Mouse (Mus musculus) ES-Bruce4 (cell line): Measurements from ENCODE around the gene Defb28.

Source experiments
- CTCF ChIP-seq: IDR thresholded peaks from one replicate; pipeline ENCODE4 v1.8.1; 2011; ENCODE audit warnings: low read depth, low read length
- EP300 ChIP-seq: IDR thresholded peaks from 2 replicates; pipeline ENCODE4 v1.6.1; 2011; ENCODE audit warnings: low read depth, low read length; ENCODE audit not compliant: insufficient read depth
- POLR2A ChIP-seq: IDR thresholded peaks from one replicate; pipeline ENCODE4 v1.8.1; 2011; ENCODE audit warnings: low read length; ENCODE audit not compliant: insufficient read depth

- no peak for TF ChIP-seq EP300
- no peak for TF ChIP-seq POLR2A
- no peak for TF ChIP-seq CTCF
These were observed 20.0 kb upstream of the Defb28 start for GRCm38 (mm10) chr2:152498020-152498419.
